Mouse (Mus musculus): Measurements from ENCODE around the gene Tom1l2.

GRCm38 (mm10) chr11:60384762-60385421, 32.2 kb upstream of the Tom1l2 start:
- TF ChIP-seq CTCF (IDR thresholded peaks at IDR 0.05; ENCODE audit: extremely low read depth, insufficient read depth, low read length) (no peak), POLR2A (IDR thresholded peaks at IDR 0.05; ENCODE audit: extremely low read depth, insufficient read depth, low read length) (0 out of 2 replicates have a peak, but pooled peaks have one; percentile 48)
